Mouse (Mus musculus): ENCODE measurements around the gene Gpc3. TPM values are rescaled to one million over a fixed set of nuclear protein-coding genes. Genes with fewer than 3 reads are reported as not detected.
"Not testable (repeated sequence)": the region's sequence is repeated elsewhere in the genome, so short reads cannot be mapped to it uniquely, and the experiment has no call there.

Gpc3 gene
- polyA plus RNA-seq, 1 experiment = 3.2 TPM

GRCm38 (mm10) chrX:52277599-52277998 lies 336.2 kb downstream of the Gpc3 start:
- no peak overlapping the region for H3K27ac ChIP-seq (ENCODE audit: insufficient read depth, low read length)
- no peaks in the 10 kb centered on the region for H3K4me1 ChIP-seq (ENCODE audit: control insufficient read depth, insufficient read depth, low read length)
- no peak overlapping the region for H3K4me3 ChIP-seq (ENCODE audit: insufficient read depth, low read length)
- TF ChIP-seq POLR2A (IDR thresholded peaks at IDR 0.05; ENCODE audit: extremely low read depth, insufficient read depth, low read length) (no peak), CTCF (IDR thresholded peaks at IDR 0.05; ENCODE audit: extremely low read depth, insufficient read depth, low read length) (no peak)

- no peak overlapping the region for H3K4me3 ChIP-seq (ENCODE audit: insufficient read depth, low read length)
- no peaks in the 10 kb centered on the region for H3K4me1 ChIP-seq (ENCODE audit: control insufficient read depth, insufficient read depth, low read length)
- no peak overlapping the region for H3K27ac ChIP-seq (ENCODE audit: insufficient read depth, low read length)
- TF ChIP-seq POLR2A (IDR thresholded peaks at IDR 0.05; ENCODE audit: extremely low read depth, insufficient read depth, low read length) (no peak), CTCF (IDR thresholded peaks at IDR 0.05; ENCODE audit: extremely low read depth, insufficient read depth, low read length) (no peak)
These were observed 340.7 kb downstream of the Gpc3 start for GRCm38 (mm10) chrX:52273016-52273415.

GRCm38 (mm10) chrX:52261991-52262390 lies 351.8 kb downstream of the Gpc3 start:
- Histone ChIP-seq H3K4me3 (ENCODE audit: insufficient read depth, low read length) (no peak overlapping the region), H3K4me1 (ENCODE audit: control insufficient read depth, insufficient read depth, low read length) (no peaks in the 10 kb centered on the region), H3K27ac (ENCODE audit: insufficient read depth, low read length) (no peak overlapping the region)
- TF ChIP-seq CTCF (IDR thresholded peaks at IDR 0.05; ENCODE audit: extremely low read depth, insufficient read depth, low read length) (no peak), POLR2A (IDR thresholded peaks at IDR 0.05; ENCODE audit: extremely low read depth, insufficient read depth, low read length) (no peak)

- no peak overlapping the region for H3K27ac ChIP-seq (ENCODE audit: insufficient read depth, low read length)
- H3K4me1 ChIP-seq (ENCODE audit: control insufficient read depth, insufficient read depth, low read length) = no peaks in the 10 kb centered on the region
- TF ChIP-seq POLR2A (IDR thresholded peaks at IDR 0.05; ENCODE audit: extremely low read depth, insufficient read depth, low read length) = no peak
These were observed 352.2 kb downstream of the Gpc3 start for GRCm38 (mm10) chrX:52261546-52261945.

GRCm38 (mm10) chrX:52259771-52260170 lies 354.0 kb downstream of the Gpc3 start:
- H3K4me3 ChIP-seq (ENCODE audit: insufficient read depth, low read length); H3K4me1 ChIP-seq (ENCODE audit: control insufficient read depth, insufficient read depth, low read length); H3K27ac ChIP-seq (ENCODE audit: insufficient read depth, low read length): not testable (repeated sequence)

More at GRCm38 (mm10) chrX:52261546-52261945, 352.2 kb downstream of the Gpc3 start:
- H3K4me3 ChIP-seq (ENCODE audit: insufficient read depth, low read length) = no peak overlapping the region

GRCm38 (mm10) chrX:52254526-52254925 lies 359.2 kb downstream of the Gpc3 start:
- TF ChIP-seq POLR2A (IDR thresholded peaks at IDR 0.05; ENCODE audit: extremely low read depth, insufficient read depth, low read length) (no peak), CTCF (IDR thresholded peaks at IDR 0.05; ENCODE audit: extremely low read depth, insufficient read depth, low read length) (no peak)
- no peak overlapping the region for H3K27ac ChIP-seq (ENCODE audit: insufficient read depth, low read length)
- no peak overlapping the region for H3K4me3 ChIP-seq (ENCODE audit: insufficient read depth, low read length)
- no peaks in the 10 kb centered on the region for H3K4me1 ChIP-seq (ENCODE audit: control insufficient read depth, insufficient read depth, low read length)

- H3K4me3 ChIP-seq (ENCODE audit: insufficient read depth, low read length) = no peak overlapping the region
- H3K27ac ChIP-seq (ENCODE audit: insufficient read depth, low read length) = no peak overlapping the region
- TF ChIP-seq POLR2A (IDR thresholded peaks at IDR 0.05; ENCODE audit: extremely low read depth, insufficient read depth, low read length) (no peak), CTCF (IDR thresholded peaks at IDR 0.05; ENCODE audit: extremely low read depth, insufficient read depth, low read length) (no peak)
- no peaks in the 10 kb centered on the region for H3K4me1 ChIP-seq (ENCODE audit: control insufficient read depth, insufficient read depth, low read length)
These were observed 368.0 kb downstream of the Gpc3 start for GRCm38 (mm10) chrX:52245694-52246297.

GRCm38 (mm10) chrX:52237470-52237869 lies 376.3 kb downstream of the Gpc3 start:
- H3K4me1 ChIP-seq (ENCODE audit: control insufficient read depth, insufficient read depth, low read length) = no peaks in the 10 kb centered on the region
- no peak for TF ChIP-seq POLR2A (IDR thresholded peaks at IDR 0.05; ENCODE audit: extremely low read depth, insufficient read depth, low read length)
- no peak for TF ChIP-seq CTCF (IDR thresholded peaks at IDR 0.05; ENCODE audit: extremely low read depth, insufficient read depth, low read length)
- no peak overlapping the region for H3K27ac ChIP-seq (ENCODE audit: insufficient read depth, low read length)
- no peak overlapping the region for H3K4me3 ChIP-seq (ENCODE audit: insufficient read depth, low read length)

GRCm38 (mm10) chrX:52231984-52232383 lies 381.8 kb downstream of the Gpc3 start:
- Histone ChIP-seq H3K4me1 (ENCODE audit: control insufficient read depth, insufficient read depth, low read length) (no peaks in the 10 kb centered on the region), H3K4me3 (ENCODE audit: insufficient read depth, low read length) (no peak overlapping the region), H3K27ac (ENCODE audit: insufficient read depth, low read length) (no peak overlapping the region)
- no peak for TF ChIP-seq CTCF (IDR thresholded peaks at IDR 0.05; ENCODE audit: extremely low read depth, insufficient read depth, low read length)
- no peak for TF ChIP-seq POLR2A (IDR thresholded peaks at IDR 0.05; ENCODE audit: extremely low read depth, insufficient read depth, low read length)

- TF ChIP-seq POLR2A (IDR thresholded peaks at IDR 0.05; ENCODE audit: extremely low read depth, insufficient read depth, low read length) (no peak), CTCF (IDR thresholded peaks at IDR 0.05; ENCODE audit: extremely low read depth, insufficient read depth, low read length) (no peak)
- Histone ChIP-seq H3K4me3 (ENCODE audit: insufficient read depth, low read length) (no peak overlapping the region), H3K4me1 (ENCODE audit: control insufficient read depth, insufficient read depth, low read length) (no peaks in the 10 kb centered on the region), H3K27ac (ENCODE audit: insufficient read depth, low read length) (no peak overlapping the region)
These were observed 383.0 kb downstream of the Gpc3 start for GRCm38 (mm10) chrX:52230711-52231110.

Other genes starting within 250 kb of the Gpc3 start
- 1.8 and 2.3 TPM in 2 replicates for gene Ccdc160, start 177.2 kb upstream of the Gpc3 start, polyA plus RNA-seq (2012; rRNA removed)

All from cortical plate, adult 2 months (tissue).